Mouse (Mus musculus): ENCODE measurements around the gene Actl6b.
A peak's percentile ranks its signal among the peaks of the same experiment; 100 is the strongest.

The Actl6b gene

DNA sequence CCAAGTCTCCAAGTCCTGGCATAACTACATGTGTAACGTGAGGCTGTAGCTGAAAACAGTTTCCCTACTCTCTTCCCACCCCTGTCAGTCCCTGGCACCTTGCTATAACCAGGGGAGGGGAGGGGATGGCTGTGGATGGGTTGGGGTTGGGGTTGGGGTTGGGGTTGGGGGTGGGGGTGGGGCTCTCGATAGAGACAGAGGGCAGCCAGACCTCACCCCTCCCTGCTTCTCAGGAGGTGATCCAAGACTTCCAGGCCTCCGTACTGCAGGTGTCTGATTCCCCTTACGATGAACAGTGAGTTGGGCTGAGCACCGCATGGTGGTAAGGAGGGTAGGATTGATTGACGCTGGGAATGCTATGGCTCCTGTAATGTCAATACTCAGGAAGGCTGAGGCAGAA, 12.4 kb downstream of the Actl6b start:
- DNase-seq (ENCODE audit: low spot score), result no peak

DNA sequence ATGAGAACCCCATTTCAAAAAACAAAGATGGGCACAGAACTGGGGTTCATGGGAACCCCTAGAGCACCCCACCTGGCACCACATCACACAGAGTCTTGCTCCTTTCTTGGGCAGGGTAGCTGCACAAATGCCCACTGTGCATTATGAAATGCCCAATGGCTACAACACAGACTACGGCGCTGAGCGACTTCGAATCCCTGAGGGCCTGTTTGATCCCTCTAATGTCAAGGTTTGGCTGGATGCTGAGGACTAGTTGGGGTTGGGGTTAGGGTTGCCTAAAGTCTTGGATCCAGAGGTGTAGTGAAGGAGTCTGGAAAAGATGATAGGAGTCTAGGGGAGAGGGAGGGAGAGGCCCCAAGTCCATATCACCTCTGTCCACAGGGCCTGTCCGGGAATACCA, 13.1 kb downstream of the Actl6b start:
- no peak for DNase-seq (ENCODE audit: low spot score)

DNA sequence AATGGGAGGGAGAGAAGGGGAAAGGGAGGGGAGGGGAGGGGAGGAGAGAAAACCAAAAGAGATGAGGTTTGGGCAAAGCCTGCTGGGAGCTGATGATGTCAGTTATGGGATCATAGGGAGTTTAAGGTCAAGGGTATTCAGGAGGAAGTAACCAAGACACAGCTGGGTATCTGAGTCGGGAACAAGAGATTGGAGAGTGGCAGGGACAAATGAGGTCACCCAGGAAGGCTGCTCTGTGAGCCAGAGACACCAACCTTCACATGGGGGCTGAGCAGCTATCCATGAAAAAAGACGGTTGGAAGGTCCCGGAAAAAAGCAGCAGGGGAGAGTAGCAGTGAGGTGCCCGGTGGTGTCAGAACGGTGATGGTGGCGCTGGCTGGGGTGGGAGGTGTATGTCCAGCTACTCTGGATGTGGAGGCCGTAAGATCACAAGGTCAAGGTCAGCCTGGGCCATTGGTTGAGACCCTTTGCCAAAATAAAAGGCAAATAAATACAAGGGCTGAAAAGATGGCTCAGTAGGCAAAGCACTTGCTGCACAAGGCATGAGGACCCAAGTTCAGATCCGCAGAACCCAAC, 15.0 kb downstream of the Actl6b start:
- no peak for DNase-seq (ENCODE audit: low spot score)

- no peak for DNase-seq (ENCODE audit: low spot score)
Measured at GRCm38 (mm10) chr5:137569031-137569430, 15.7 kb downstream of the Actl6b start.

- peak; percentile 50 for DNase-seq (ENCODE audit: low spot score)
Measured at GRCm38 (mm10) chr5:137569665-137570064, 16.3 kb downstream of the Actl6b start, which contains the start of gene Tfr2. Gene Tfr2, plus strand, starts transcription at chr5:137569840.

DNA sequence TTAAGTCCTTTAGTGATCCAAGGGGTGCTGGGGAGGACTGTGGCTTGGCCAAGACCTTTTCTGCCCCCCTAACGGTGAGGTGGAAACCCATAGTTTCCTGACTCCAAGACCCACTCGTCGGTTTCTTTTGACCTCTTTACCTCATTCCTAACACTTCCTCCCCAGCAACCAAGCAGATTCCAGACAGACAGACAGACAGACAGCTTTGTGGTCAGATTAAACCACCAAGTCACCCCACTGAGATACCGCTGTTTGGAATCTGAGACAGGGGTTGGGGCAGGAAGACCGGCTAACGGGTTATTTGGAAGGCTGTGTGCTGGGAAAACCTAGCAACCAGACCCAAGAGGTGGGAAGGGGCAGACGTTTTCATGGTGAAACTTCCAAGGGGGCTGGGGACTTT, 16.9 kb downstream of the Actl6b start:
- DNase-seq (ENCODE audit: low spot score), result no peak

- peak; percentile 36 for DNase-seq (ENCODE audit: low spot score)
Measured at GRCm38 (mm10) chr5:137570691-137571586, 17.6 kb downstream of the Actl6b start.

GRCm38 (mm10) chr5:137574470-137574901, 21.2 kb downstream of the Actl6b start:
- peak; percentile 9 for DNase-seq (ENCODE audit: low spot score)

- no peak for DNase-seq (ENCODE audit: low spot score)
Measured at GRCm38 (mm10) chr5:137580246-137580645, 26.9 kb downstream of the Actl6b start.

- peak; percentile 21 for DNase-seq (ENCODE audit: low spot score)
Measured at GRCm38 (mm10) chr5:137582702-137583101, 29.4 kb downstream of the Actl6b start.

GRCm38 (mm10) chr5:137583670-137584169, 30.4 kb downstream of the Actl6b start:
- DNase-seq (ENCODE audit: low spot score), result peak; percentile 47

- no peak for DNase-seq (ENCODE audit: low spot score)
Measured at GRCm38 (mm10) chr5:137584976-137585375, 31.7 kb downstream of the Actl6b start.

DNA sequence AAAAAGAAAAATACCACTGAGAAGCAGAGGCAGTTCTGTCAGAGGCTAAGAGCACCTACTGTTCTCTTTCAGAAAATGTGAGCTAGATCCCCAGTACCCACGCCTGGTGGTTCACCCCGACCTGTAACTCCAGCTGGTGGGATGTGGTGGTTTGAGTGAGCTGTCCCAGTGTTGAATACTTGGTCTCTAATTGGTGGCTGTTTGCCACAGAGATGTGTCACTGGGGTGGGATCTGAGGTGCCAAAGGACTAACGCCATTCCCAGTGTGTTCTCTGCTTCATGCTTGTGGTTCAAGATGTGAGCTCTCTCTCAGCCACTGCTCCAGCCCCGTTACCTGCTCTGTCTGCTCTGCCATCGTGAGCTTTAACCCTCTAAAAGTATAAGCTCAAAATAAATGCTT, 37.2 kb downstream of the Actl6b start:
- DNase-seq (ENCODE audit: low spot score), result no peak

GRCm38 (mm10) chr5:137595921-137596320, 42.6 kb downstream of the Actl6b start:
- no peak for DNase-seq (ENCODE audit: low spot score)

- no peak for DNase-seq (ENCODE audit: low spot score)
Measured at GRCm38 (mm10) chr5:137596601-137597261, 43.4 kb downstream of the Actl6b start.

- DNase-seq (ENCODE audit: low spot score), result no peak
Measured at GRCm38 (mm10) chr5:137597625-137598024, 44.3 kb downstream of the Actl6b start.

DNA sequence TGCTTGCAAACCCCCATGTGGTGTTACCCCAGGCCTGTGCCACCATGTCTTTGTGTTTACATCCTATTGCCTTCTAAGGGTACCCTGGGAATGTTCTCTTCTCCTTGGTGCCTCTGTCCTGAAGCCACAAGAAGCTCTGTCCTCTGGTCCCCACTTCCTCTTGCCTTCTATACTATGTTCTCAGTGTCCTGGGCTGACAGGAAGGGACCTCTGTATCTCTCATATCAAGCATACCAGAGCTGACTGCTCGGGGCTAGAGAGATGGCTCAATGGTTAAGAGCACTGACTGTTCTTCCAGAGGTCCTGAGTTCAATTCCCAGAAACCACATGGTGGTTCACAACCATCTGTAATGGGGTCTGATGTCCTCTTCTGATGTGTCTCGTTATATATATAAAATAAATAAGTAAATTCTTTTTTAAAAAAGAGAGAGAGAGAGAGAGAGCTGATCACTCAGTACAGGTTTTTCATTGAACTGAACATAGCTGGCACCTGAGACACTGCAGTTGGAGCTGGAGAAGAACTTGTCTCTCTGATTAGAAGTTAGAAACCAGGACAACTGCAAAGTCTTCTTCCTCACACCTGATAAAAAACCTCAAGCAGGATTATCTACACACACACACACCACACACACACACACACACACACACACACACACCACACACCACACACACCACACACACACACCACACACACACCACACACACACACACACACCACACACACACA, 44.9 kb downstream of the Actl6b start:
- DNase-seq (ENCODE audit: low spot score), result no peak

GRCm38 (mm10) chr5:137599600-137599999, 46.3 kb downstream of the Actl6b start:
- no peak for DNase-seq (ENCODE audit: low spot score)

DNA sequence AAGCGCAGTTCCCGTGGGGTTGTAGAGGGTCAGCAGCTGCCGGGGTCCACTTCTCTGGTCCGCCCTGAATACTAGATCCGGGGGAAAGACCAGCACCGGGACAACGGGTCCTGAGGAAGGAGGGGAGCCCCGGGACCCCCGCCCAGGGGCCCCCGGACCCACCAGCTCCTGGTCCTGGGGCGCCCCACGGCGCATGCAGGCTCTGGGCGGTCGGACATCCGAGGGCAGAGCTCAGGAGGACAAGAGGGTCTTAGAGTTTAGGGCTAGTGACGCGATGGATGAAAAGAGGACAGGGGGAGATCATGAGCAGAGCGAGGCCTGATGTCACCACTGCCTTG, 46.9 kb downstream of the Actl6b start:
- no peak for DNase-seq (ENCODE audit: low spot score)

GRCm38 (mm10) chr5:137600619-137601364, 47.5 kb downstream of the Actl6b start, which contains the start of gene Mospd3:
Gene Mospd3, minus strand, starts transcription at chr5:137601058.
- peak; percentile 97 for DNase-seq (ENCODE audit: low spot score)

DNA sequence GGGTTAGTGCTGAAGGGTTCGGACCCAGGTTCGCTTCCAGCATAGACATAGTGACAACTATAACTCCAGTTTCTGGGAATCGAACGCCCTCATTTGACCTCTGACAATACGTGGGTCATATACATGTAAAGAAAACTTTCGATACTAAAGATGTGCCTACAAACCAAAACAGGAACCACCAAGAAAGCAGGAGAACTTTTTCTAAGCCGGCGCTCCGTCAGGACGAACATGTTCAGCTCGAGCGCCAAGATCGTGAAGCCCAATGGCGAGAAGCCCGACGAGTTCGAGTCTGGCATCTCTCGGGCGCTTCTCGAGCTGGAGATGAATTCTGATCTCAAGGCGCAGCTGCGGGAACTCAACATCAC, 48.0 kb downstream of the Actl6b start:
- peak; percentile 34 for DNase-seq (ENCODE audit: low spot score)

Data from yolk sac, embryonic 10.5 days (tissue).